Mouse (Mus musculus) liver, adult 2 months (tissue): ENCODE measurements at regions not wholly inside any gene's neighbourhood (a gene's known extent, or its start where the extent isn't known, plus 50 kb on each side); places are given as distances from the start of the nearest gene placed in this dataset.

Experiments used
- DNase-seq: peaks from one replicate; pipeline ENCODE4 v3.0.0-alpha.2; 2011; ENCODE audit warnings: low read depth, low spot score; ENCODE audit errors: extremely low read depth
- H3K27ac ChIP-seq: fragments of 200-500 bp; replicated peaks from 2 replicates; pipeline ENCODE4 v1.5.1; 2012; ENCODE audit warnings: low read depth, mild to moderate bottlenecking, control low read depth, inconsistent platforms, low read length; ENCODE audit not compliant: insufficient read depth
- H3K27me3 ChIP-seq: fragments of 200-500 bp; 2 replicates; pipeline ENCODE4 v1.6.1; 2012; ENCODE audit warnings: mild to moderate bottlenecking, moderate library complexity, low read length, inconsistent platforms; ENCODE audit not compliant: control insufficient read depth, insufficient read depth
- H3K36me3 ChIP-seq: fragments of 200-500 bp; 2 replicates; pipeline ENCODE4 v1.6.1; 2012; ENCODE audit warnings: low read length, inconsistent platforms; ENCODE audit not compliant: control insufficient read depth, insufficient read depth
- H3K4me1 ChIP-seq: fragments of 200-500 bp; 2 replicates; pipeline ENCODE4 v1.6.1; 2011; ENCODE audit warnings: low read length; ENCODE audit not compliant: control insufficient read depth, insufficient read depth
- H3K4me3 ChIP-seq: fragments of 200-500 bp; 2 replicates; pipeline ENCODE4 v1.5.1; 2011; ENCODE audit warnings: low read depth, mild to moderate bottlenecking, control low read depth, low read length, moderate library complexity; ENCODE audit not compliant: insufficient read depth
- H3K79me2 ChIP-seq: fragments of 200-500 bp; 2 replicates; pipeline ENCODE4 v1.6.1; 2012; ENCODE audit warnings: inconsistent platforms, mild to moderate bottlenecking, low read length, moderate library complexity; ENCODE audit not compliant: control insufficient read depth, insufficient read depth
- H3K9ac ChIP-seq: fragments of 200-500 bp; 2 replicates; pipeline ENCODE4 v1.6.1; 2012; ENCODE audit warnings: low read depth, mild to moderate bottlenecking, control low read depth, inconsistent platforms, low read length
- CTCF ChIP-seq: fragments of 200-500 bp; IDR thresholded peaks from 2 replicates; pipeline ENCODE4 v1.5.1; 2011; ENCODE audit warnings: low read depth, low read length, control low read depth
- POLR2A ChIP-seq: fragments of 200-500 bp; IDR thresholded peaks from 2 replicates; pipeline ENCODE4 v1.6.1; 2011; ENCODE audit warnings: low read length, control low read depth; ENCODE audit not compliant: insufficient read depth; ENCODE audit errors: extremely low read depth
- WGBS: fragments of 180-500 bp; shearing (Covaris S2); methylation state at CpG from one replicate; pipeline ENCODE4 v1.1.7; 2018; 5-methylcytosine and 5-hydroxymethylcytosine counted together

DNA sequence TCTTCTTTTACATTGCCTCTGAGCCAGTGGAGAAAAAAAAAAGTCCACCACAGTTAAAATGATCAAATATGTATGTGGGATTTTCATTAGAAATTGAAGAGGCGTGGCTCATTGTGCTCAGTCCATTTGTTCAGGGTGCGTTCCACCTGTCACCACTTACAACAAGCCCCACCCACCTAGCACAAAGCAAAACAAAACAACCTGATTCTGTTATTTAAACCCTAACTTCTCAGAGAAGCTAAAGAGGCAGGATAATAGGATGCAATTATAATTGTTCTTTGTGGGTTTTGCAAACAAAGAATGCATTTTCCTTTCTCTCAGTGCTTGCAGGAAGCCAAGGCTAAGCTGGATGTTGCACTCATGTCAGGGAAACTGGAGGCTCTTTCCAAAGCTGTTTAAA is 271.8 kb downstream of the Tgfb2 start:
- H3K4me3 ChIP-seq, result no peak overlapping the region
- no peaks in the 10 kb centered on the region for H3K4me1 ChIP-seq
- no peak overlapping the region for H3K27ac ChIP-seq
- no peak for DNase-seq
- H3K79me2 ChIP-seq, result no peaks in the 10 kb centered on the region
- H3K36me3 ChIP-seq, result no peaks in the 10 kb centered on the region
- no peak overlapping the region for H3K9ac ChIP-seq
- 79% methylated on average over 2 of the region's 2 CpGs for WGBS
- TF ChIP-seq CTCF (no peak), POLR2A (no peak)
- H3K27me3 ChIP-seq, result no peaks in the 10 kb centered on the region

DNA sequence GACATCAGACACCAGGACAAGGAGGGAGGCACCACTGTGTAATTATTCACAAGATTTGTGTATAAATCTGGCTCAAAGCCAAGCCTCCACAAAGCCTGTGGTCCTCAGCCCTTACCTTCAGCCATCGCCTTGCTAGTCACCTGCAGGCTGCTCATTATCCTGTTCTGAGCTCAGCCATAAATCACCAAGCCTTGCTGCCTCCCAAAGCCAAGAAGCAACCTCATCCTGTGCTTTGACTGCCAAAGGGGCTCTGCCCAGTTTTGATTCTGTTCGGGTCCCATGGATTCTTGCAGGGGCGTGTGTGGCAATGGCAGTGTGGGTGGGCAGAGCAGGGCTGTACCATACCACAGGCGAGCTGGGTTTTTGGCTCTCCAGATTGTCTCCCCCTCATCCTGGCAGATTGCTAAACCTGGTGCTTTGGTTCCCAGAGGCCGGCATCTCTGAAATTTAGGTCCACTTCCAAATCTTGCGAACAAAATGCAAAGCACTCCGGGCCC is 272.6 kb downstream of the Tgfb2 start:
- Histone ChIP-seq H3K27ac (no peak overlapping the region), H3K4me1 (no peaks in the 10 kb centered on the region), H3K79me2 (no peaks in the 10 kb centered on the region), H3K27me3 (no peaks in the 10 kb centered on the region), H3K4me3 (no peak overlapping the region), H3K36me3 (no peaks in the 10 kb centered on the region), H3K9ac (no peak overlapping the region)
- 87% methylated on average over 7 of the region's 7 CpGs for WGBS
- no peak for TF ChIP-seq CTCF
- TF ChIP-seq POLR2A, result no peak
- no peak for DNase-seq

GRCm38 (mm10) chr1:186425421-186425820 is 280.4 kb downstream of the Tgfb2 start:
- WGBS, result 88% methylated on average over 6 of the region's 6 CpGs
- no peak overlapping the region for H3K9ac ChIP-seq
- H3K27ac ChIP-seq, result no peak overlapping the region
- H3K27me3 ChIP-seq, result no peaks in the 10 kb centered on the region
- no peaks in the 10 kb centered on the region for H3K36me3 ChIP-seq
- TF ChIP-seq CTCF (no peak), POLR2A (no peak)
- H3K4me3 ChIP-seq, result no peak overlapping the region
- DNase-seq, result no peak
- H3K79me2 ChIP-seq, result no peaks in the 10 kb centered on the region
- no peaks in the 10 kb centered on the region for H3K4me1 ChIP-seq

GRCm38 (mm10) chr1:186424084-186424483 is 281.7 kb downstream of the Tgfb2 start:
- no peak overlapping the region for H3K4me3 ChIP-seq
- no peak overlapping the region for H3K27ac ChIP-seq
- TF ChIP-seq CTCF (no peak), POLR2A (no peak)
- no peak overlapping the region for H3K9ac ChIP-seq
- 87% methylated on average over 5 of the region's 5 CpGs for WGBS
- DNase-seq, result no peak
- no peaks in the 10 kb centered on the region for H3K4me1 ChIP-seq
- H3K27me3 ChIP-seq, result no peaks in the 10 kb centered on the region
- H3K79me2 ChIP-seq, result no peaks in the 10 kb centered on the region
- H3K36me3 ChIP-seq, result no peaks in the 10 kb centered on the region

DNA sequence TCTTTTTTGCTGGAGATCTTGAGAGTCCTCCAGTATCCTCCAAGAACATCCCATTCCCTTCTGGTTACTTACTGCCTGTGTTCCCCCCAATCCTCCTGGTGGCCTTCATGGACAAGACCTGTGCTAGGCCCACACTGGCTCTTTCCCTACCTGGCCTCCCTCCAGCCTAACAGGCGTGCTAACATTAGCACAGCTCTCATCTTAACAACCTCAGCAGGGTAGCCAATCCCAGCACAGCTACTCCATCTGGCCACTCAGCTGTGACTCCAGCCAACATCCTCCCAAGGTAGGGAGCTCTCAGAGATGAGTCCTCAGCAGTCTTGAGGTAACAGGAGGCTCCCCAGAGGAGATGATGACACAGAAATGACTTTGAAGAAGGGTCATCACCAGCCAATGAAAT is 288.7 kb downstream of the Tgfb2 start:
- no peak for TF ChIP-seq CTCF
- no peak for TF ChIP-seq POLR2A
- no peak overlapping the region for H3K9ac ChIP-seq
- no peak overlapping the region for H3K27ac ChIP-seq
- DNase-seq, result no peak
- no peaks in the 10 kb centered on the region for H3K79me2 ChIP-seq
- 74% methylated on average over 1 of the region's 1 CpGs for WGBS
- no peaks in the 10 kb centered on the region for H3K4me1 ChIP-seq
- H3K4me3 ChIP-seq, result no peak overlapping the region
- H3K27me3 ChIP-seq, result no peaks in the 10 kb centered on the region
- H3K36me3 ChIP-seq, result no peaks in the 10 kb centered on the region

GRCm38 (mm10) chr1:186415321-186415720 is 290.5 kb downstream of the Tgfb2 start:
- Histone ChIP-seq H3K79me2 (no peaks in the 10 kb centered on the region), H3K27ac (no peak overlapping the region), H3K9ac (no peak overlapping the region), H3K4me3 (no peak overlapping the region), H3K4me1 (no peaks in the 10 kb centered on the region), H3K27me3 (no peaks in the 10 kb centered on the region), H3K36me3 (no peaks in the 10 kb centered on the region)
- TF ChIP-seq POLR2A, result no peak
- TF ChIP-seq CTCF, result no peak
- WGBS, result 91% methylated on average over 4 of the region's 4 CpGs
- DNase-seq, result no peak
